Mouse (Mus musculus) hindlimb bud, embryonic 11.5 days (tissue): ENCODE results near the gene Spg11.
"Not testable (repeated sequence)": the region's sequence is repeated elsewhere in the genome, so short reads cannot be mapped to it uniquely, and the experiment has no call there.

Source experiments
- DNase-seq: peaks from one replicate; pipeline ENCODE4 v3.0.0-alpha.2; 2012; ENCODE audit warnings: low read depth, low spot score; ENCODE audit errors: extremely low spot score

Spg11 gene

GRCm38 (mm10) chr2:122146687-122147086, 28.5 kb upstream of the Spg11 start:
- no peak for DNase-seq

GRCm38 (mm10) chr2:122145756-122146155, 27.6 kb upstream of the Spg11 start:
- DNase-seq: no peak

- DNase-seq: no peak
Measured at GRCm38 (mm10) chr2:122143111-122143510, 24.9 kb upstream of the Spg11 start.

GRCm38 (mm10) chr2:122141332-122141967, 23.3 kb upstream of the Spg11 start:
- no peak for DNase-seq

GRCm38 (mm10) chr2:122140815-122141214, 22.6 kb upstream of the Spg11 start:
- no peak for DNase-seq

GRCm38 (mm10) chr2:122137839-122138465, 19.8 kb upstream of the Spg11 start:
- no peak for DNase-seq

- no peak for DNase-seq
Measured at GRCm38 (mm10) chr2:122132618-122133017, 14.4 kb upstream of the Spg11 start.

- no peak for DNase-seq
Measured at GRCm38 (mm10) chr2:122132078-122132477, 13.9 kb upstream of the Spg11 start.

GRCm38 (mm10) chr2:122127635-122128034, 9.4 kb upstream of the Spg11 start:
- DNase-seq: no peak

- DNase-seq: no peak
Measured at GRCm38 (mm10) chr2:122126765-122127347, 8.7 kb upstream of the Spg11 start.

- DNase-seq: no peak
Measured at GRCm38 (mm10) chr2:122125680-122126572, 7.7 kb upstream of the Spg11 start.

- DNase-seq: no peak
Measured at GRCm38 (mm10) chr2:122116888-122117287, 1.3 kb downstream of the Spg11 start.

GRCm38 (mm10) chr2:122109714-122110113, 8.5 kb downstream of the Spg11 start:
- no peak for DNase-seq

GRCm38 (mm10) chr2:122108101-122108500, 10.1 kb downstream of the Spg11 start:
- no peak for DNase-seq

GRCm38 (mm10) chr2:122102070-122102469, 16.1 kb downstream of the Spg11 start:
- no peak for DNase-seq

GRCm38 (mm10) chr2:122097686-122098085, 20.5 kb downstream of the Spg11 start:
- not testable (repeated sequence) for DNase-seq

- no peak for DNase-seq
Measured at GRCm38 (mm10) chr2:122093844-122094243, 24.3 kb downstream of the Spg11 start.

- no peak for DNase-seq
Measured at GRCm38 (mm10) chr2:122086446-122086845, 31.7 kb downstream of the Spg11 start.

GRCm38 (mm10) chr2:122081728-122082456, 36.3 kb downstream of the Spg11 start:
- no peak for DNase-seq

- no peak for DNase-seq
Measured at GRCm38 (mm10) chr2:122069922-122070321, 48.3 kb downstream of the Spg11 start.
